Mouse (Mus musculus) spleen, adult 2 months (tissue): Measurements from ENCODE around the gene 4930432M17Rik. TPM values are rescaled to one million over a fixed set of nuclear protein-coding genes. Genes with fewer than 3 reads are reported as not detected.

Source experiments
- DNase-seq, 2 experiments: peaks; one replicate each; pipeline versions ENCODE4 v3.0.0 to v3.0.0-alpha.2; 2012 to 2021; ENCODE audit warnings: low spot score in 2 of 2, low read depth in 1 of 2
- H3K27ac ChIP-seq: fragments of 200-500 bp; 2 replicates; pipeline ENCODE4 v1.5.1; 2012; ENCODE audit warnings: low read length, inconsistent platforms; ENCODE audit not compliant: insufficient read depth
- H3K27me3 ChIP-seq: fragments of 200-500 bp; 2 replicates; pipeline ENCODE4 v1.6.1; 2012; ENCODE audit warnings: mild to moderate bottlenecking, moderate library complexity, low read length, inconsistent platforms; ENCODE audit not compliant: control insufficient read depth, insufficient read depth
- H3K36me3 ChIP-seq: fragments of 200-500 bp; 2 replicates; pipeline ENCODE4 v1.6.1; 2012; ENCODE audit warnings: mild to moderate bottlenecking, low read length, inconsistent platforms; ENCODE audit not compliant: control insufficient read depth, insufficient read depth
- H3K4me1 ChIP-seq: fragments of 200-500 bp; 2 replicates; pipeline ENCODE4 v1.6.1; 2011; ENCODE audit warnings: inconsistent platforms; ENCODE audit not compliant: control insufficient read depth, insufficient read depth, insufficient read length
- H3K4me3 ChIP-seq: fragments of 200-500 bp; 2 replicates; pipeline ENCODE4 v1.5.1; 2011; ENCODE audit warnings: mild to moderate bottlenecking, inconsistent platforms; ENCODE audit not compliant: insufficient read depth, insufficient read length; ENCODE audit errors: extremely low read depth
- CTCF ChIP-seq: fragments of 200-500 bp; IDR thresholded peaks from 2 replicates; pipeline ENCODE4 v1.5.1; 2011; ENCODE audit warnings: mild to moderate bottlenecking, inconsistent platforms; ENCODE audit not compliant: insufficient read depth, insufficient read length, insufficient replicate concordance; ENCODE audit errors: extremely low read depth
- POLR2A ChIP-seq: fragments of 200-500 bp; IDR thresholded peaks from 2 replicates; pipeline ENCODE4 v1.6.1; 2011; ENCODE audit warnings: low read depth, low read length, inconsistent platforms
- WGBS: fragments of 180-500 bp; shearing (Covaris S2); methylation state at CpG from one replicate; pipeline ENCODE4 v1.1.7; 2018; 5-methylcytosine and 5-hydroxymethylcytosine counted together
- polyA plus RNA-seq: library from polyadenylated mRNA; depleted of rRNA; stranded (reverse); fragments of >200 nt; gene quantifications from 2 replicates; pipeline ENCODE4 v1.2.3, GENCODE M21; 2012

Gene 4930432M17Rik
- polyA plus RNA-seq, 1 experiment = not detected

DNA sequence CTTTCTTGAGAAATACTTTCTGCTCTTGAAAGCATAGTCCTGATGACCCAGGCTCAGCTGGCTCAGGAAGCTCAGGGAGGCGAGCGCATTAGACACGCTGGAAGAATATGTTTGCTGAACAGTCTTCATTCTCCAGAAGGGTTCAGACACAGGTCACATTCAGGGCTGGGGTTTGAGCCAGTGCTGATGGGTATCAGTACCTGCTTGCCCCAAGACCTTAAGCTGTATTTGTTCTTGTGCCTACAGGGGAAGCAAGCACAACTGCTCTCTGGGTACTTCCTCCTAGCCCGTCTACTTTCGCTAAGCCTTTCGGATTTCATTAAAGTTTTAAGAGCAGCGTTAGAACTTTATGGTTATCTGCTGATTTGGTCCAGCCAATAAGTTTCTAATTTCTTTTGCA, 33.8 kb upstream of the 4930432M17Rik start:
- 70% methylated on average over 7 of the region's 7 CpGs for WGBS
- TF ChIP-seq POLR2A (no peak), CTCF (no peak)
- H3K4me1 ChIP-seq = no peaks in the 10 kb centered on the region
- H3K27me3 ChIP-seq = no peaks in the 10 kb centered on the region
- no peaks in the 10 kb centered on the region for H3K36me3 ChIP-seq
- H3K4me3 ChIP-seq = no peak overlapping the region
- no peak for DNase-seq
- no peak overlapping the region for H3K27ac ChIP-seq

DNA sequence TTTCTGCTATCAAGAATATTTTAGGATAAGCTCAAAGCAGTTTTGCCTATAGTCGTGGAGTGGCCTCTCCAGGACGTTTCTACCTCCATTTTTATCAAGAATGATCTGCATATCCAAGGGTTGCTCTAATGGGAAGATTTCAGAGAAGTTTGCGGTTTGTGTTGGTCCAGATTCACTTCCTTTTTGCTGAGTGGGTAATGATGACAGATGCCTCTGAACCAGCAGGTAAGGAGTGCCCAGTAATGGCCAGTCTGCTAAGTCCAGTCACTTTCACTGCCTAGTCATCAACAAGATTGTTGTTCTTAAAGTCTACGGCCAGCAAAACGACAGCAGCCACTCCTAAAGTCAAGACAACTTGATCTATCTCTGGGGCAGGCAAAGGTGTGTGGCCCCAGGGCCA, 32.8 kb upstream of the 4930432M17Rik start:
- DNase-seq = no peak
- H3K4me3 ChIP-seq = no peak overlapping the region
- H3K27ac ChIP-seq = no peak overlapping the region
- TF ChIP-seq POLR2A (no peak), CTCF (no peak)
- H3K4me1 ChIP-seq = no peaks in the 10 kb centered on the region
- no peaks in the 10 kb centered on the region for H3K27me3 ChIP-seq
- no peaks in the 10 kb centered on the region for H3K36me3 ChIP-seq
- WGBS = 76% methylated on average over 5 of the region's 5 CpGs

DNA sequence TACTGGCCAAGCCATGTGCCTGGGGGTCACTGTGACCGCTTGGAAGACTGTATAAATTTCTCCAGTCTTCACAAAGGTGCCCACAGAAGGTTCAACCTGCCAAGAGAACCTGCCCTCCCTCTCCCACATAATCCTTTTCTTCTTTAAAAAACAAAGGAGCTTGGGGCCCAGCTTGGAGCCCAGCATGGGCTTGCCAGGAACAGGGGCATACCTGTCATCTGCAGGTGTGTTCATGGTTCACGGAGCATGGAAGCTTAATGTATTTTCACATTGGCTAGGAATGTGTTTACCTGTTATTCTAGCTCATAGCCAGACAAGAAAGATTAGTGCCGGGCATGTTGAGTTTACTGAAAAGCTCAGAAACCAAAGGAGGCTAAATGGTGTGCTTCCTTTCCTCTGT, 32.3 kb upstream of the 4930432M17Rik start:
- TF ChIP-seq CTCF (no peak), POLR2A (no peak)
- no peaks in the 10 kb centered on the region for H3K4me1 ChIP-seq
- no peak for DNase-seq
- no peak overlapping the region for H3K4me3 ChIP-seq
- H3K36me3 ChIP-seq = no peaks in the 10 kb centered on the region
- no peak overlapping the region for H3K27ac ChIP-seq
- no peaks in the 10 kb centered on the region for H3K27me3 ChIP-seq
- WGBS = 84% methylated on average over 3 of the region's 3 CpGs

DNA sequence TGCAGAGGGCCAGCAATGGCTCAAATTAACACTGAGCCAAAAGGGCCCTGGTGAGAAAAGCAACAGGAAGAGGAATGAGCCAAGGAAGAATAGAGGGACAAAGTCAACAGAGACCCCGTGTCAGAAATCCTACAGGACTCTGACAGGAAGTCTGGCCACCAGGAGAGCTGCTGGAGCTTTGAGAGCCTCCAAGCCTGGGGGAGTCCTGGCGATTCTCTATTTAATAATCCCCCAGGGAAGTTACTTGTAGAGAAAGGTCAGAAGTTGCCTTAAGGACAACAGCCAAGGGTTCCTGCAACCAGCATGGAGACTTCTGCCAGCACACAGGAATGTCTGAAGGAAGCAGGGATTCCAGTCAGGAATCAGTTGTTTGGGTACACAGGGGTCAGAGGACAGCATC, 30.0 kb upstream of the 4930432M17Rik start:
- WGBS = 48% methylated on average over 2 of the region's 2 CpGs

DNA sequence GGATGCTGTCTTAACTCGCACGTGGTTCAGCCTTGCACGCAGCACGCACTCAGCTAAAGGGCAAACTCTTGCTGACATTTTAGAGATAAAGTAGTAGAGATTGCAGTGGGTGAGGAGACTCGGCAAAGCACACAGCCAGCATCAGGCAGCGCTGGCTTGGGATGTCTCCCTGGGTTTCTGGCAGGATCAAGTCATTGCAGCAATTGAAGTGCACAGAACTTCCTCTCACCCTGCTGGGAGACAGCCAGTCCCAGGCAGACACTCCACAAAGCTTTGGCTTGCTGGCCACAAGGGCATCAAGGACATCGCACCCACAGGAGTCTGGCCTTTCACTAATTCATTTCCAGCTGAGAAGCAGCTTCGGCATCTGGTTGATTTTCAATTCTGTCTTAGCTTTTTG, 27.3 kb upstream of the 4930432M17Rik start:
- no peak for DNase-seq
- no peak overlapping the region for H3K27ac ChIP-seq
- TF ChIP-seq POLR2A = no peak
- no peak for TF ChIP-seq CTCF

More for the DNA sequence above, 30.0 kb upstream of the 4930432M17Rik start:
- no peak for TF ChIP-seq POLR2A
- TF ChIP-seq CTCF = no peak
- H3K27ac ChIP-seq = no peak overlapping the region
- no peaks in the 10 kb centered on the region for H3K27me3 ChIP-seq
- H3K36me3 ChIP-seq = no peaks in the 10 kb centered on the region
- no peak overlapping the region for H3K4me3 ChIP-seq
- no peak for DNase-seq
- H3K4me1 ChIP-seq = no peaks in the 10 kb centered on the region

DNA sequence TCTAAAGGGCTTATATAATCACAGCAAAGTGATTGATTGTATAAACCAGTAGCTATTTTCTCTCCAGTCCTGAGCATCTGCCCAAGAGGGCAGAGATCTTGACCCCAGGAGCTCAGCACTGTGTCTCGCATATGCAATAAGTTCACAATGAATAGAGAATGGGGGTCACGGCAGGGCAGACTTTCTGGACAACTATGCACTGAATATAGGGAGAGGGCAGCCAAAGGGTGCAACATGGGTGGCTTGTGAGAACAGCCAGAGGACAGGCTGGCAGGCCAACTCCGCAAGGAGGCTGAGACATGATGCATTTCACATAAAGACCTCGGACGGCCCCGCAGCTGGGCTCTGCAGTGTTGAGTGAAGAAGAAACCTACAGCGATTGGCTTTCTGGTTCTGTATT, 25.1 kb upstream of the 4930432M17Rik start:
- 93% methylated on average over 7 of the region's 7 CpGs for WGBS
- DNase-seq = no peak

More for the DNA sequence above, 27.3 kb upstream of the 4930432M17Rik start:
- H3K36me3 ChIP-seq = no peaks in the 10 kb centered on the region
- 78% methylated on average over 8 of the region's 8 CpGs for WGBS
- no peaks in the 10 kb centered on the region for H3K4me1 ChIP-seq
- no peak overlapping the region for H3K4me3 ChIP-seq
- no peaks in the 10 kb centered on the region for H3K27me3 ChIP-seq

DNA sequence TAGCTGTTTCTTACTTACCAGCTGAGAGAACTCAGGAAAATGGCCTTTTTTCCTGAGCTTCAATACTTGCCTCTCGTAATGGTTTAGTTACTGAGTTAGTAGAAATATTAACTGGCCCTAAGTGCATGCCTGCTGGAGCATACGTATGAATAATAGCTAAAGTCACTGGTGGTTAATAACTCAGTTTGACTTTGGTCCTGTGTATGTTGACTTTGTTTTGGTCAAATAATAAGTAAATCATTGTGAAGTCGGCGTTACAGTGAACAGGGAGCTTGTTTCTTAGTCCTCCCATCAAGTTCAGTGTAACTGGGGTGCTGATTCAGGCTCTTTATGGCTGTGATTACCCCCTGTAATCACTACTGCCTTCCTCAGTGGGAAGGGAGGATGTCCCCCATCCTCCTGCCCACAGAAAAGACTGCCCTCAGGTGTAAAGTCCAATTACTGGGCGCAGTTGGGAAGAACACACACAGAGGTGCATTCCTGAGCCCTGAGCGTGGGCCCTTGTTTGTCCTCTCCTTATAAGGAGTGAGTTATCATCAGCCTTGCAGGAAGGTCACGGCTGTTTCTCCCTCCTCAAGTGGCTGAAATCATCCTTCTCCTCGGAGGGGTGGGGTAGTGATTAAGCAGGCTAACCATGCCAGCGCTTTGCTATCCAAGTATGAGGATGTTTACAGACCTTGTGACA, 24.1 kb upstream of the 4930432M17Rik start:
- no peak overlapping the region for H3K27ac ChIP-seq
- WGBS = 81% methylated on average over 9 of the region's 9 CpGs
- no peak overlapping the region for H3K4me3 ChIP-seq

More for the DNA sequence above, 25.1 kb upstream of the 4930432M17Rik start:
- Histone ChIP-seq H3K4me3 (no peak overlapping the region), H3K27me3 (no peaks in the 10 kb centered on the region), H3K27ac (no peak overlapping the region; the same call in 1 of the 2 replicates), H3K36me3 (no peaks in the 10 kb centered on the region), H3K4me1 (no peaks in the 10 kb centered on the region)
- TF ChIP-seq POLR2A (no peak), CTCF (no peak)

More for the DNA sequence above, 24.1 kb upstream of the 4930432M17Rik start:
- Histone ChIP-seq H3K27me3 (no peaks in the 10 kb centered on the region), H3K4me1 (no peaks in the 10 kb centered on the region), H3K36me3 (no peaks in the 10 kb centered on the region)
- no peak for DNase-seq
- TF ChIP-seq CTCF (no peak), POLR2A (no peak)
